Mouse (Mus musculus) spleen, postnatal 10 days (tissue): ENCODE measurements around the gene Fem1a.
A peak's percentile ranks its signal among the peaks of the same experiment; 100 is the strongest.

Source experiments
- DNase-seq, 2 experiments: peaks; one replicate each; pipeline ENCODE4 v3.0.0; 2021 to 2022; ENCODE audit warnings: low spot score in 2 of 2

Gene Fem1a

DNA sequence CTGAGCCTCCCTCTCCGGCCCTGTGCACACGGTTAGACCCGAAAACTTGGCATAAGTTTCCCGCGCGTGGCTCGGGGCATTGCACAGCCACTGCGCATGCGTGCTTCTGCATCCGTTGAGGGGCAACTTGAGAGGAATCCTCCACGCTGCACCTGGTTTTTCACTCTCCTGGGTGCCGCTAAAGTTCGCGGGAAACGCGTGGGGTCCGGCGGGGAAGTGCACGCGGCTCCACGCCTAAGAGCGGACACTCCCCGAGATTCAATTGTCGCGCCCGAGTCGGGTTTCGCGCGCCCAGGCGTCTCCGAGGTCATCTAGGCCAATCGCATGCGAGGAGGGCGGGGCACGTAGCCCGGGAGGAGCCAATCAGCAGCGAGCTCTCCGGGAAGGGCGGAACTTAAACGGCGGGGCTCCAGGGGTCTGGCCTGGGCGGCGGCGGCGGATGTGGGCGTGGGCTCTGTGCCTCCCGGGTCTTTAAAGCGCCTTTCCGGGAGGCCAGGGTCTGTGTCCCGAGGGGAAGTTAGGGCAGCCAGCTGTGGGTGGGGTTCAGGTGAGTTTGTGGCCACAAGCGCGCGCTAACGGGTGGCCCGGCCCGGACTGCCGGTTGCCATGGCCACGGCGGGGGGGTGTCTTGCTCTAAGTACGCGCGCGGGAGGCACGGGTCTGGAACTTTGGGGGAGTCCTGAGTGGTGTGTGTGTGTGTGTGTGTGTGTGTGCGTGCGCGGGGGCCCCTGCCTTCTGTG, 47.4 kb downstream of the Fem1a start:
- peak; percentile 97 to 98 for DNase-seq

GRCm38 (mm10) chr17:56304718-56305117, 48.1 kb downstream of the Fem1a start:
- DNase-seq: no peak

DNA sequence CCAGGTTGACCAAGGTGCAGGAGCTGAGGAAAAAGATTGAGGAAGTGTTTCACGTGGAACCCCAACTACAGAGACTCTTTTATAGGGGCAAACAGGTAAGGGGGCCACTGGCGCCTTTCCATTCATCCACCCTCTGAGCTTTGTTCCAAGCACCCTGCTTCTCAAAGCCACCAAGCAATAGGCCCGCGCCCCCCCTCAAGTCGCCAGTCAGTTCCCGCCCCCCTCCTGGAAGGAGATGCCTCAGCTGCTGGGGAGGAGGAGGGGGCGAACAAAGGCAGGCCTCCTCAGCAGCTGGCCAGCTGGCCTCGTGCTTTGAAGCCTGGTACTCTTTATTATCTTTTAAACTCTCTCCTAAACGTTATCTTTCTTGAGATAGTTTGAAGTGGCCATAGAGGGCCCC, 48.5 kb downstream of the Fem1a start:
- no peak for DNase-seq

DNA sequence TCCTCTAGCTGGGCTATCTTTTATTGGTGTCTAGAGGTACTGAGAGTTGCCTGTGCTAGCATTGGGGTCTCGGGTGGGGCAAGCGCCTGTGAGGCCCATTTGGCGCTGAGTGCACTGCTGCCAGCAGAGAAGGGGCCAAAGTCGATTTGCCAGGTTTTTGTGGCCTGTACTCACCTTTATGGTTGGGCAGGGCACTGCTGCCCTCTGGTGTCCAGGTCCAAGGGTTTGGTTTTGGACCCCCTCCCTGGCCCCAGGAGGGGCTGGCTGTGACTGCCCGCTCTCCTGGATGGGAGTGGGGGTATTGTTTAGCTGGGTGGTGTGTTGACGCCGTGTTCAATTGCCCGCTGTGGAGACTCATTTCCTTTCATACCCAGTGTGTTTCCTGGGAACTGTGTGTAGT, 49.2 kb downstream of the Fem1a start:
- peak in 1 of 2 experiments; percentile 49 for DNase-seq

DNA sequence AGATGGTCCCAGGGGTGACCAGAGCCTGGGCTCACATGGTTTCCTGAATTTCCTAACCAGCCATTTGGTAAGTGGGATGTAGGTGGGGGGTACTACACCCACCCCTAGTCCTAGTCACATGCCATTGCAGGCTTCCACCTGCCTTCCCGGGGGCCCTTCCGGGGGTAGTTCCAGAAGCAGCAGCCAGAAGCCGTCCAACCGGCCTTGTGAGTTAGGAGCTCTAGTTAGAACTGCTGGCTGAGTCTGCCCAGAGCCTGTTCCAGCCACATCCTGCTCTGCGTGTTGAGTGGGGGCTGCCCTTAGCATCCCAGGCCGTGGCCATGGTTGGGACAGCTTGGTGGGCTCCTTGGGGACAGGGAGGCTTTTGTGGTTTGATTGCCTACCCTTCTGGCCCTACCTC, 51.5 kb downstream of the Fem1a start:
- DNase-seq: no peak

DNA sequence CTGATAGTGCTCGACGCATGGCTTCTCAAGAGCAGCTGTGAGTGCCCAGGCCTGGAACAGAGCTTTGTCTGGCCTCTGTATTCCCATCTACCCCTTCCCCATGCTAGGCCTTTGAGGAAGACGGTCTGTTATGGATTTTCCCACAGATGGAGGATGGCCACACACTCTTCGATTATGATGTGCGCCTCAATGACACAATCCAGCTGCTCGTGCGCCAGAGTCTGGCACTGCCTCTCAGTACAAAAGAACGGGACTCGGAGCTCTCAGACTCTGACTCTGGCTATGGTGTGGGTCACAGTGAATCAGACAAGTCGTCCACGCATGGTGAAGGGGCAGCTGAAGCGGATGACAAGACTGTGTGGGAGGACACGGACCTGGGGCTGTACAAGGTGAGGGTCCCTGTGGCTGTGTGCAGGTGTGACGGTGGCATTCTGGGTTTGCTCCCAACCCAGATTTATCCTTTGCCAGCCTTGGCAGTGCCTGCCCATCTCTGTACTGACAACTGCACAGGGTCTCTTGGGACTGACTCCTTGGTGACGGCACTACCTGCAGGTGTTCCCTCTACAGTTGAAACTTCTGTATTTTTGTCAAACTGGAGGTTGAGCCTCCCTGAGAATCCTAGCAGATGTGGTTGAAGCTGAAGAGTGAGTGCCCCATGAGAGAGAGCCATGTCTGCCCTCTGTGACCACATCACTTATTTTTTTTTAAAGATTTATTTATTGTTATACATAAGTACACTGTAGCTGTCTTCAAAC, 52.8 kb downstream of the Fem1a start:
- no peak for DNase-seq
